Mouse (Mus musculus) cortical plate, adult 2 months (tissue): ENCODE results near the gene Vsig2. TPM values are rescaled to one million over a fixed set of nuclear protein-coding genes. Genes with fewer than 3 reads are reported as not detected.

Experiments used
- H3K27ac ChIP-seq: fragments of 200-500 bp; 2 replicates; pipeline ENCODE4 v1.5.1; 2012; ENCODE audit warnings: low read length, control low read depth, inconsistent platforms; ENCODE audit not compliant: insufficient read depth
- H3K4me1 ChIP-seq: fragments of 200-500 bp; 2 replicates; pipeline ENCODE4 v1.6.1; 2011; ENCODE audit warnings: low read length; ENCODE audit not compliant: control insufficient read depth, insufficient read depth
- H3K4me3 ChIP-seq: fragments of 200-500 bp; 2 replicates; pipeline ENCODE4 v1.5.1; 2011; ENCODE audit warnings: mild to moderate bottlenecking, low read length, control low read depth; ENCODE audit not compliant: insufficient read depth
- CTCF ChIP-seq: fragments of 200-500 bp; IDR thresholded peaks from 2 replicates; pipeline ENCODE4 v1.5.1; 2011; ENCODE audit warnings: mild to moderate bottlenecking, control low read depth, low read length; ENCODE audit not compliant: insufficient read depth; ENCODE audit errors: extremely low read depth
- POLR2A ChIP-seq: fragments of 200-500 bp; IDR thresholded peaks from 2 replicates; pipeline ENCODE4 v1.6.1; 2011; ENCODE audit warnings: mild to moderate bottlenecking, low read length, control low read depth; ENCODE audit not compliant: insufficient read depth; ENCODE audit errors: extremely low read depth
- polyA plus RNA-seq: library from polyadenylated mRNA; depleted of rRNA; stranded (reverse); fragments of >200 nt; gene quantifications from 2 replicates; pipeline ENCODE4 v1.2.3, GENCODE M21; 2012

Vsig2 gene
- polyA plus RNA-seq, 1 experiment = 6.6 TPM

DNA sequence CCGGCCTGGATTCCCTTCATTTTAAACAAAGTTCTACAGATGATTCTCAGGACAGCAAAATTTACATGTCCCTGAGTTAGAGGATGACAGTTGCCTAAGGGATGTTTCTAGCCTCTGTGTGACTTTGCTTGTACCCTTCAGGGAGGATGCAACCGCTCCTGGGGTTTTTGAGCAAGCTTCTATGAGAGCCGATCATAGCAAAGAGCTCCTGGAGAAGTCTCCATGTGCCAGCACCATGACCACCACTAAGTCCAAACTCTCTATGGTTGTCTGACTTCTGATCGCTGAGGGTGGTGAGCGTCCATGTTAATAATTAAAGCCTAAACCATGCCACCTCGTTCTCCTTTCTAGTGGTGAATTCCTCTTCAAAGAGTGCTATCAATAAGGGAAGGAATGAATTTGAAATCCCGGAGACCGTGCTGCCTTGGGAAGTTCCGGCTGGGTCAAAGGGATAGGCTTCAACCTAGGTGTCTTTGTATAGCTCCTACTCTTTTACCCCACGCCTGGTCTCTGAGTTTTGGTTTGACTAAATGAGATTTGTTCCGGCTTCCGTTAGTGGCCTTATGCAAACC, 4.9 kb downstream of the Vsig2 start:
- no peak for TF ChIP-seq CTCF
- TF ChIP-seq POLR2A = no peak
- Histone ChIP-seq H3K27ac (no peak overlapping the region), H3K4me1 (peaks cover 4% of the 10 kb centered on the region), H3K4me3 (no peak overlapping the region)

DNA sequence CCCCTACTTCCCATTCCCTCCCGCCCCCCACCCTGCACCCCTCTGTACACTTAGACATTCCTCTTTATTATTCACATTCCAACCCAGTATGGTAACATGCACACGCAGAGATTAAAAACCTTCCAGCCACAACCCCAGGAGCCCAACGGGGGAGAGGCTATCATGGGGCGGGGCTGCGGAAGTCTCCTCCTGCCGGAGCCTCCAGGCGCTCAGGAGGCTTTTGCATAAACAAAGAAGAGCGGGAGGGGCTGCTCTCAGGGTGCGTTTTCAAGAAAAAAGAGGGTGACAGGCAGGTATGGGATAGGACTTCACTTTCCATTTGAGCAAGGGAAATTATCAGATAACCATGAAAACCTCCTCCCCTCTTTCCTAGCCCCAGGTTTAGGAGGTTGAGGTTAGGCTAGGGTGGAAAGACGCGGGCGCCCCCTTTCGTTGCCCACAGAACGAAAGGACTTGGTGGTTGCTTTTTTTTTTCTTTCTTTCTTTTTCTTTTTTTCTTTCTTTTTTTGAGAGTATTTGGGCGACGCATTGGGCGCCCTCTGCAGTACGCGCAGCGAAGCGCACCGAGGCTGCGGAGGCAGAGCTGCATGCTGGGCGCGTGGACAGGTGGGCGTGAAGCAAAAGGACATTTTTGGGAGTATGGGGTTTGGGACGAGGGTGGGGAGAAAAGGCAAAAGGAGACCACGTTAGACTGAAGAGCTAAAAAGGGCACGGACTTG, 5.6 kb downstream of the Vsig2 start:
- no peak overlapping the region; the same call in 1 of the 2 replicates for H3K4me3 ChIP-seq
- peaks cover 4% of the 10 kb centered on the region for H3K4me1 ChIP-seq
- TF ChIP-seq POLR2A (no peak), CTCF (peak; percentile 65)
- H3K27ac ChIP-seq = no peak overlapping the region

DNA sequence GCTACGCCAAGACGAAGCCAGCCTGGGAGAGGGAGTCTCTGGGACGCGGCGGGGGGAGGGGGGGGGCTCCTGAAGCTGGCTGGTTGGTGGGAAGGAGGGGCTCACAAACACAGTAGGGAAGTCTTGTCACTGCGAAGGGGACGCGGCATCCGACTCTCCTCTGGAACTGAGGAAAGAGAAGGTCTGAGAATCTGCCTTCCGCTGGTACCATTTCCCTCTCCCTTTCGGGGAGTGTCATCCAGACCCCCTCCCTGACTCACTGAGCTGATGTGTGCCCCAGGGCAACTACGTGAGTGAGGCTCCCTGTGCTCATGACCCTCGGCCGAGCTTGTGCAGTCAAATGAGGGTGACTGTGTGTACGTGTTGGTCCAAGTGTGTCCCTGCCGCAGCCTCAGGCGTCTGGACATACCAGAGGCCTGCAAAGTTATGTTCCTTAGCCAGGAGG, 6.1 kb downstream of the Vsig2 start:
- TF ChIP-seq POLR2A (no peak), CTCF (no peak)
- Histone ChIP-seq H3K4me3 (no peak overlapping the region; the same call in 1 of the 2 replicates), H3K4me1 (peaks cover 4% of the 10 kb centered on the region), H3K27ac (peak overlapping the region; percentile 21; the same call in 1 of the 2 replicates)

GRCm38 (mm10) chr9:37545847-37546452, 6.9 kb downstream of the Vsig2 start:
- TF ChIP-seq POLR2A = no peak
- no peak for TF ChIP-seq CTCF
- 0 out of 2 replicates have a peak overlapping the region, but pooled peaks have one; percentile 21 for H3K27ac ChIP-seq
- no peak overlapping the region; the same call in none of the 2 replicates for H3K4me3 ChIP-seq
- H3K4me1 ChIP-seq = peaks cover 4% of the 10 kb centered on the region

DNA sequence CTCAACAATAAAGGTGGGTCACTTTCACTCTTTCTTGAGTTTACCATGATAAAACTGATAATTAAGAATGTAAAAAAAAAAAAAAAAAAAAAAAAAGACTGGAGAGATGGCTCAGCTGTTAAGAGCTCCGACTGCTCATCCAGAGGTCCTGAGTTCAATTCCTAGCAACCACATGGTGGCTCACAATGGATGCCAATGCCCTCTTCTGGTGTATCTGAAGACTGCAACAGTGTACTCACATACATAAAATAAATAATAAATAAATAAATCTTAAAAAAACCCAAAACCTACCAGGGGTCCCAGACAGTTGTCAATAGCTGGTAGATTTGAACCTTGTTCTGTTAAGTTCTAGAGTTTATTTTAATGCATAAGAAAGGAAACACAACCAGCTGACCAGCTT, 7.8 kb downstream of the Vsig2 start:
- TF ChIP-seq POLR2A (no peak), CTCF (0 out of 2 replicates have a peak, but pooled peaks have one; percentile 7)
- H3K4me1 ChIP-seq = peaks cover 4% of the 10 kb centered on the region
- H3K4me3 ChIP-seq = no peak overlapping the region
- no peak overlapping the region for H3K27ac ChIP-seq

DNA sequence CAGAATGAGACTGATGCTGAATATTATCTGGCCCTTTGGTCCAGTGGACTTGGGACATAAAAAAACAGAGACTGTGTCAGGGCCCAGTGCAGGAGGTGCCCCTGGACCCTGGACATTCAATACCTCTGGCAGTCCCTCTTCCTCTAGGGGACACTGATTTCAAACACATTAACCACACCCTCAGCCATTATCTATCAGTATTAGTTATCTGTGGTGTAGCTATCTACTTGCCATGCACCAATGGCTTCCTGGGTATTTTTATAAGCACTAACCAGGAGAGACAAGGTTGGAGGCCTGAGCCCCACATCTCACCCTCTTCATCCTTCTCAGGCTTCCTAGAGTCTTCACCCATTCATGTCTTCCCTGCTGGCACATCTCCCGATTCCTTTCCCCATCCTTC, 11.4 kb downstream of the Vsig2 start:
- H3K4me3 ChIP-seq = peak overlapping the region; percentile 100
- H3K4me1 ChIP-seq = peaks cover 6% of the 10 kb centered on the region

DNA sequence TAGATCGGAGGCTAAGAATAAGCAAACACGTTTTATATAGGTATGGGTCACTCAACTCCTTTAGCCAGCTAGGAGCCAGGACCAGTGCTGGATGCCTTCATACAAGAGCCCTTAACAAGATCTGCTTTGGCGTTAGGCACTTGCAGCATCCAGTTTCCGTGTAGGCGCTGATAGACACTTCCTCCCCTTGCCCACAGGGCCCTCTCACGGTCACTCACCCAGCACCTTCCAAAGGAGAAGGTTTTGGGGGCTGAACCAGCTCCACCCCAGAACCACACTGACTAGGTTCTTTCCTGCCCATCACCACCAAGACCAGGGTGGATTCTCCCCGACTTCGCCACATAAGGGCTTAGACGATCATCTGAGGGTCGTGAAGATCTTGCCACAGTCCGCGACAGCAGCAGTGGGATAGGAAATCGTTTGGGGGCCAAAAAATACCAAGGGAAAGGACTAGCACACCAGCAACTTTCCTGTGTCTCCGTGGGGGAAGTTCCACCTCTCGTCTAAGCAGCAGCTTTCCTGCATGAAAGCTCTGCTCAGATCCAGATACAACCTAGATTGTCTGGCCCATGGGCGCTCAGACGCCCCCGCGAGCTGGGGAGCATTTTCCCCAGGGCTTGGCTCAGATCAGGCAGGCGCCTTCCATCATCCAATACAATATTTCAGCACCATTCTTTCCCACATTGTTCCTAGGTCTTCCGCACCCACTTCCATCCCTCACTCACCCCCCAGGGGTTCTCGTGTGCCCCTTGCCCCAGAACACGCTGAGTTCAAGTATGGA, 12.9 kb downstream of the Vsig2 start:
- Histone ChIP-seq H3K4me1 (peaks cover 10% of the 10 kb centered on the region), H3K27ac (peak overlapping the region; percentile 94), H3K4me3 (peak overlapping the region; percentile 100)
- TF ChIP-seq POLR2A = peak; percentile 15; the same call in 1 of the 2 replicates
- TF ChIP-seq CTCF = no peak

More for the DNA sequence above, 11.4 kb downstream of the Vsig2 start:
- H3K27ac ChIP-seq = peak overlapping the region; percentile 72
- TF ChIP-seq POLR2A (no peak), CTCF (no peak)

- TF ChIP-seq CTCF (no peak), POLR2A (peak; percentile 95)
- Histone ChIP-seq H3K27ac (peak within 1 kb of the TSS; percentile 94), H3K4me3 (peak within 1 kb of the TSS; percentile 100), H3K4me1 (peaks cover 10% of the 10 kb centered on the region)
These were observed 13.7 kb downstream of the Vsig2 start, which contains the start of gene Nrgn for GRCm38 (mm10) chr9:37552536-37553293. TSS of gene Nrgn (minus strand) at chr9:37552904.

DNA sequence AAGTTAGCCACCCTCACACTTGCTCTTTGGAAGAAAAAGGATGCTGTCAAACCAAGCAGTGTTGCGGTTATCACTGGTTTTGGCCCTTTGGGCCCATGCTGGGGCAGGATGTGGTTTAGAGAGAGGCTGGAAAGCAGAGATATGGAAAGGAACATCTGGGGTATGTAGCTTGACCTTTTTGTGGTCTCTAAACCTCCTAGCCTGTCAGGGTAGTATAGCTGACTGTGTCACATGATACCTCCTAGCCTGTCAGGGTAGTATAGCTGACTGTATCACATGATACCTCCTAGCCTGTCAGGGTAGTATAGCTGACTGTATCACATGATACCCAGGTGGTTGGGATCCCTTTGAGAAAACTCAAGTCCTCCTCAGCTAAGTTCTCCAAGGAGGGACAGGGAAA, 15.2 kb downstream of the Vsig2 start:
- H3K27ac ChIP-seq = peak overlapping the region; percentile 11; the same call in 1 of the 2 replicates
- peaks cover 10% of the 10 kb centered on the region for H3K4me1 ChIP-seq
- TF ChIP-seq CTCF (no peak), POLR2A (no peak)
- no peak overlapping the region for H3K4me3 ChIP-seq
